Mouse (Mus musculus) heart, postnatal 10 days (tissue): ENCODE data around the gene Ciao2a. TPM values are rescaled to one million over a fixed set of nuclear protein-coding genes. Genes with fewer than 3 reads are reported as not detected.

Experiments used
- DNase-seq, 2 experiments: peaks; one replicate each; pipeline ENCODE4 v3.0.0; 2021
- intact Hi-C: fragments of 180-260 bp; cut with DNase I; formaldehyde crosslinking; loops from one replicate; pipeline ENCODE4 v1.15.1; 2025
- total RNA-seq, 2 experiments: library from RNA; stranded (reverse); gene quantifications; 2 replicates each; pipeline ENCODE4 v1.2.3; 2021

Gene Ciao2a
- 10 to 100 TPM; 84.0 to 85.4 TPM for total RNA-seq

- intact Hi-C loops = no loop called here
- DNase-seq = peak; percentile 96 to 97
Measured at GRCm38 (mm10) chr9:66126456-66127192, at the start of gene Ciao2a, which contains the start of gene Snx1. Gene Ciao2a, plus strand, starts transcription at chr9:66126611. Gene Snx1, minus strand, starts transcription at chr9:66126587.

GRCm38 (mm10) chr9:66078072-66078471 lies 48.3 kb upstream of the Ciao2a start:
- DNase-seq = no peak
- intact Hi-C loops = no loop called here

GRCm38 (mm10) chr9:66078493-66078892 lies 47.9 kb upstream of the Ciao2a start:
- no peak for DNase-seq
- intact Hi-C loops = no loop called here

GRCm38 (mm10) chr9:66080804-66081459 lies 45.5 kb upstream of the Ciao2a start:
- intact Hi-C loops = no loop called here
- no peak for DNase-seq

GRCm38 (mm10) chr9:66081999-66082398 lies 44.4 kb upstream of the Ciao2a start:
- DNase-seq = no peak
- intact Hi-C loops = no loop called here

GRCm38 (mm10) chr9:66084171-66084570 lies 42.2 kb upstream of the Ciao2a start:
- no peak for DNase-seq
- intact Hi-C loops = no loop called here

GRCm38 (mm10) chr9:66087062-66087461 lies 39.3 kb upstream of the Ciao2a start:
- no peak for DNase-seq
- intact Hi-C loops = loop anchor here (5.0 kb wide), 1 partner anchor 180 kb away; the partner anchor contains the start of genes Csnk1g1 and Trip4

GRCm38 (mm10) chr9:66088411-66088810 lies 38.0 kb upstream of the Ciao2a start:
- peak; percentile 55 to 69 for DNase-seq
- intact Hi-C loops = loop anchor here (2.0 to 5.0 kb wide), 2 partner anchors 22 to 181 kb away; partner anchors contain the start of genes Csnk1g1 and Trip4

GRCm38 (mm10) chr9:66090593-66091244 lies 35.7 kb upstream of the Ciao2a start:
- intact Hi-C loops = no loop called here
- DNase-seq = no peak

GRCm38 (mm10) chr9:66091327-66092231 lies 34.8 kb upstream of the Ciao2a start:
- no peak for DNase-seq
- intact Hi-C loops = no loop called here

- intact Hi-C loops = no loop called here
- DNase-seq = no peak
Measured at GRCm38 (mm10) chr9:66092664-66093063, 33.7 kb upstream of the Ciao2a start.

GRCm38 (mm10) chr9:66101577-66101976 lies 24.8 kb upstream of the Ciao2a start:
- intact Hi-C loops = no loop called here
- no peak for DNase-seq

GRCm38 (mm10) chr9:66102668-66103067 lies 23.7 kb upstream of the Ciao2a start:
- intact Hi-C loops = no loop called here
- DNase-seq = no peak

- DNase-seq = no peak
- intact Hi-C loops = no loop called here
Measured at GRCm38 (mm10) chr9:66104601-66105000, 21.8 kb upstream of the Ciao2a start.

- DNase-seq = no peak
- intact Hi-C loops = no loop called here
Measured at GRCm38 (mm10) chr9:66105168-66105567, 21.2 kb upstream of the Ciao2a start.

GRCm38 (mm10) chr9:66109574-66109973 lies 16.8 kb upstream of the Ciao2a start:
- intact Hi-C loops = no loop called here
- DNase-seq = no peak

GRCm38 (mm10) chr9:66110126-66110525 lies 16.3 kb upstream of the Ciao2a start:
- intact Hi-C loops = no loop called here
- no peak for DNase-seq

- no peak for DNase-seq
- intact Hi-C loops = no loop called here
Measured at GRCm38 (mm10) chr9:66110611-66111379, 15.6 kb upstream of the Ciao2a start.

GRCm38 (mm10) chr9:66114341-66114740 lies 12.1 kb upstream of the Ciao2a start:
- intact Hi-C loops = no loop called here
- DNase-seq = no peak

- intact Hi-C loops = no loop called here
- peak; percentile 45 to 47 for DNase-seq
Measured at GRCm38 (mm10) chr9:66116890-66117289, 9.5 kb upstream of the Ciao2a start.
